27 mouse cellular contexts compared by ENCODE assay signal in genomic region chr8:87046590-87046989, GRCm38 (mm10).
A peak's percentile ranks its signal among the peaks of the same experiment; 100 is the strongest.
DNase-seq lines count a peak whose midpoint lies in the region; ATAC-seq and TF ChIP-seq lines count a peak whose summit lies in the region.
"Had no signal": no experiment of that assay in that cellular context is flagged by ENCODE, and none has a peak within 500 bp of the region (broad histone marks: within the 10 kb centered on the region; RNA-seq: fewer than 3 reads in every experiment).

No protein-coding gene starts in this region.

- H3K4me3 ChIP-seq in hindbrain, postnatal 0 days (ENCODE audit: low read length) = no peak overlapping the region
- H3K4me3 ChIP-seq in hindbrain, embryonic 11.5 days (ENCODE audit: low read depth, low read length) = no peak overlapping the region
- H3K4me3 ChIP-seq: embryonic facial prominence, embryonic 10.5 days; embryonic facial prominence, embryonic 13.5 days; erythroblast, embryonic 14.5 days; forebrain, embryonic 12.5 days; forebrain, embryonic 15.5 days; heart, adult 2 months; heart, embryonic 10.5 days; heart, embryonic 13.5 days had no signal

- no peaks in the 10 kb centered on the region for H3K36me3 ChIP-seq in hindbrain, postnatal 0 days (ENCODE audit: insufficient read depth, low read length)
- H3K36me3 ChIP-seq in hindbrain, embryonic 11.5 days (ENCODE audit: control insufficient read depth, insufficient read depth, low read length) = no peaks in the 10 kb centered on the region
- H3K36me3 ChIP-seq: embryonic facial prominence, embryonic 10.5 days; embryonic facial prominence, embryonic 13.5 days; forebrain, embryonic 12.5 days; forebrain, embryonic 15.5 days; heart, embryonic 10.5 days; heart, embryonic 13.5 days had no signal

- 65% methylated on average over 4 of the region's 4 CpGs for WGBS in hindbrain, postnatal 0 days
- 82% methylated on average over 4 of the region's 4 CpGs for WGBS in hindbrain, embryonic 11.5 days

- H3K4me1 ChIP-seq in hindbrain, postnatal 0 days (ENCODE audit: insufficient read depth, low read length) = peaks cover 5% of the 10 kb centered on the region
- H3K4me1 ChIP-seq in hindbrain, embryonic 11.5 days (replicated peaks; ENCODE audit: control insufficient read depth, insufficient read depth, low read length) = no peaks in the 10 kb centered on the region
- H3K4me1 ChIP-seq: embryonic facial prominence, embryonic 10.5 days; embryonic facial prominence, embryonic 13.5 days; forebrain, embryonic 12.5 days; forebrain, embryonic 15.5 days; heart, embryonic 13.5 days had no signal

- peak; percentile 61 for DNase-seq in heart, adult 11 months
- DNase-seq in heart, postnatal 36 days = no peak
- peak; percentile 20 for DNase-seq in hindbrain, postnatal 0 days (ENCODE audit: low spot score)
- no peak for DNase-seq in hindbrain, embryonic 11.5 days (ENCODE audit: low spot score)
- DNase-seq in thymus, postnatal 4 days = peak; percentile 30
- DNase-seq in thymus, postnatal 25 days = no peak
- DNase-seq in ovary, postnatal 36 days (ENCODE audit: low spot score) = no peak
- DNase-seq: adrenal gland, adult 8-10 months; adrenal gland, postnatal 25 days; cerebellum, adult 11 months; cerebellum, adult 2 months; cerebellum, postnatal 25 days; embryo, embryonic 11 days; gastrocnemius, postnatal 25 days; heart, adult 2 months; heart, postnatal 14 days; kidney, adult 2 months had no signal

- TF ChIP-seq CTCF in hindbrain, postnatal 0 days (IDR thresholded peaks at IDR 0.05; ENCODE audit: low read depth) = no peak

- H3K9me3 ChIP-seq in hindbrain, postnatal 0 days (ENCODE audit: low read length) = no peaks in the 10 kb centered on the region
- no peaks in the 10 kb centered on the region for H3K9me3 ChIP-seq in hindbrain, embryonic 11.5 days (ENCODE audit: control insufficient read depth, low read length)
- H3K9me3 ChIP-seq: embryonic facial prominence, embryonic 10.5 days; embryonic facial prominence, embryonic 13.5 days; forebrain, embryonic 12.5 days; forebrain, embryonic 15.5 days; heart, embryonic 10.5 days had no signal

- intact Hi-C loops in heart, postnatal 36 days (cut with DNase I) = no loop called here

- no peak overlapping the region for H3K9ac ChIP-seq in hindbrain, postnatal 0 days (replicated peaks; ENCODE audit: low read length)
- H3K9ac ChIP-seq in hindbrain, embryonic 11.5 days (ENCODE audit: low read depth, low read length) = no peak overlapping the region
- H3K9ac ChIP-seq: embryonic facial prominence, embryonic 13.5 days; forebrain, embryonic 12.5 days; forebrain, embryonic 15.5 days; heart, embryonic 13.5 days had no signal

- no peak overlapping the region for H3K27ac ChIP-seq in hindbrain, postnatal 0 days
- no peak overlapping the region for H3K27ac ChIP-seq in hindbrain, embryonic 11.5 days (ENCODE audit: low read depth, low read length)
- H3K27ac ChIP-seq: embryonic facial prominence, embryonic 10.5 days; embryonic facial prominence, embryonic 13.5 days; forebrain, embryonic 12.5 days; forebrain, embryonic 15.5 days; heart, adult 2 months; heart, embryonic 10.5 days; heart, embryonic 13.5 days had no signal

- no peak overlapping the region for H3K4me2 ChIP-seq in hindbrain, postnatal 0 days (ENCODE audit: low read depth, low read length)
- no peak overlapping the region for H3K4me2 ChIP-seq in hindbrain, embryonic 11.5 days (replicated peaks; ENCODE audit: low read depth, low read length)
- H3K4me2 ChIP-seq: embryonic facial prominence, embryonic 13.5 days; forebrain, embryonic 12.5 days; forebrain, embryonic 15.5 days; heart, embryonic 13.5 days had no signal

- ATAC-seq in hindbrain, postnatal 0 days = no peak
- no peak for ATAC-seq in hindbrain, embryonic 11.5 days (ENCODE audit: low FRiP score)
- ATAC-seq: activated CD4-positive, CD25-positive, alpha-beta regulatory T cell, adult 4 months; CD4-positive, CD25-positive, alpha-beta regulatory T cell, adult 4 months; forebrain, embryonic 15.5 days; intestine, postnatal 0 days had no signal

- H3K27me3 ChIP-seq in hindbrain, postnatal 0 days (ENCODE audit: insufficient read depth, low read length) = no peaks in the 10 kb centered on the region
- H3K27me3 ChIP-seq in hindbrain, embryonic 11.5 days (ENCODE audit: control insufficient read depth, insufficient read depth, low read length) = no peaks in the 10 kb centered on the region
- H3K27me3 ChIP-seq: embryonic facial prominence, embryonic 13.5 days; forebrain, embryonic 12.5 days; forebrain, embryonic 15.5 days; heart, embryonic 13.5 days had no signal

Comparison
In these comparisons a context has a peak if more than half of its experiments do, and no peak if none do; other contexts are left out.
1. DNase-seq: peak in heart, adult 11 months (single experiment), hindbrain, postnatal 0 days (single experiment) and thymus, postnatal 4 days (single experiment); none in heart, postnatal 36 days (0 of 2), hindbrain, embryonic 11.5 days (single experiment), thymus, postnatal 25 days (single experiment) and ovary, postnatal 36 days (single experiment).